Comparison of ENCODE assay signal across 8 mouse cellular contexts in genomic region chr5:122157827-122158381, GRCm38 (mm10). TPM values are rescaled to one million over a fixed set of nuclear protein-coding genes. Genes with fewer than 3 reads are reported as not detected.
DNase-seq lines count a peak whose midpoint lies in the region; ATAC-seq lines count a peak whose summit lies in the region.

Gene Ppp1cc, plus strand, starts transcription at chr5:122158278.

- DNase-seq in T-cell, adult 2 months (ENCODE audit: low spot score) = peak; percentile 92
- DNase-seq in cerebellum, postnatal 25 days = peak; percentile 93 to 98
- DNase-seq in gastrocnemius, adult 18-20 months (ENCODE audit: low spot score) = peak; percentile 91
- peak; percentile 78 to 86 for DNase-seq in left cerebral cortex, adult 8-10 months (ENCODE audit: low spot score in 2 of 2)
- peak; percentile 95 for DNase-seq in right cerebral cortex, postnatal 10 days (ENCODE audit: low spot score in 2 of 2)
- peak; percentile 91 for DNase-seq in urinary bladder, postnatal 25 days (ENCODE audit: low spot score)

- under 1% methylated on average over 48 of the region's 54 CpGs for WGBS in hindbrain, embryonic 16.5 days

- H3K4me2 ChIP-seq in hindbrain, embryonic 16.5 days (ENCODE audit: low read length) = peak within 1 kb of the TSS; percentile 82

- no peaks in the 10 kb centered on the region for H3K27me3 ChIP-seq in hindbrain, embryonic 16.5 days (replicated peaks; ENCODE audit: control insufficient read depth, insufficient read depth, low read length)
- H3K27me3 ChIP-seq in megakaryocyte, embryonic 14.5 days (replicated peaks) = peaks cover 19% of the 10 kb centered on the region

- peak within 1 kb of the TSS; percentile 94 for H3K9ac ChIP-seq in hindbrain, embryonic 16.5 days (ENCODE audit: low read depth, low read length)

- no peaks in the 10 kb centered on the region for H3K9me3 ChIP-seq in hindbrain, embryonic 16.5 days (ENCODE audit: control insufficient read depth, low read length)
- H3K9me3 ChIP-seq in megakaryocyte, embryonic 14.5 days = no peaks in the 10 kb centered on the region

- ATAC-seq in hindbrain, embryonic 16.5 days = peak; percentile 94

- peak within 1 kb of the TSS; percentile 64 for H3K4me3 ChIP-seq in hindbrain, embryonic 16.5 days (ENCODE audit: low read length)
- peak within 1 kb of the TSS; percentile 98 for H3K4me3 ChIP-seq in megakaryocyte, embryonic 14.5 days (replicated peaks)

- no peaks in the 10 kb centered on the region for H3K36me3 ChIP-seq in hindbrain, embryonic 16.5 days (ENCODE audit: control insufficient read depth, insufficient read depth, low read length)
- peaks cover 30% of the 10 kb centered on the region for H3K36me3 ChIP-seq in megakaryocyte, embryonic 14.5 days (replicated peaks; ENCODE audit: low read length)

- peak within 1 kb of the TSS; percentile 86 for H3K27ac ChIP-seq in hindbrain, embryonic 16.5 days (ENCODE audit: low read depth, low read length)

- peaks cover 44% of the 10 kb centered on the region for H3K4me1 ChIP-seq in hindbrain, embryonic 16.5 days (ENCODE audit: control insufficient read depth, insufficient read depth, low read depth, low read length)
- H3K4me1 ChIP-seq in megakaryocyte, embryonic 14.5 days = peaks cover 73% of the 10 kb centered on the region

RNA-seq across cellular contexts. Expression of gene Ppp1cc, which starts in this region (rescaled TPM):
- 100 to 1,000 TPM; 125 to 143 TPM for total RNA-seq in gastrocnemius, adult 18-20 months (2021)
- 182 and 185 TPM in 2 replicates for polyA plus RNA-seq in hindbrain, embryonic 16.5 days (2015; fragmentation: Nextera tagmentation; extraction: Ambion mirVana)
- total RNA-seq in left cerebral cortex, adult 8-10 months (2022) = 100 to 1,000 TPM; 197 to 231 (median 211) TPM
- polyA plus RNA-seq in megakaryocyte, embryonic 14.5 days (2012; ENCODE audit: insufficient read depth, low replicate concordance) = 22.9 and 52.2 TPM in 2 replicates

Comparison
In these comparisons a context has a peak if more than half of its experiments do, and no peak if none do; other contexts are left out.
1. Peak in every context shown above with its lines: DNase-seq, ATAC-seq, H3K4me3 ChIP-seq and H3K27ac ChIP-seq.